Mouse (Mus musculus) Patski (cell line): ENCODE data around the gene Srrm3. TPM values are rescaled to one million over a fixed set of nuclear protein-coding genes. Genes with fewer than 3 reads are reported as not detected.
A peak's percentile ranks its signal among the peaks of the same experiment; 100 is the strongest.

Experiments used
- ATAC-seq: fragments of 100-300 bp; one replicate; pipeline ENCODE4 v1.8.0; 2021
- CTCF ChIA-PET: fragments of 350-600 bp; sonication (Branson Sonifier 250); formaldehyde crosslinking; loops from one replicate; lab custom pipeline; 2022; ENCODE audit warnings: inconsistent platforms; lab: Charles Lee
- POLR2A ChIA-PET: fragments of 350-600 bp; sonication (Branson Sonifier 250); formaldehyde crosslinking; loops from one replicate; lab custom pipeline; 2022; ENCODE audit warnings: antibody characterized with exemption, inconsistent platforms; lab: Charles Lee
- DNase-seq: peaks from one replicate; pipeline ENCODE4 v3.0.0-alpha.2; 2011; ENCODE audit warnings: low read depth, low spot score
- H3K27me3 ChIP-seq: fragments of 371-371 bp; one replicate; pipeline ENCODE4 v1.5.1; 2021
- CTCF ChIP-seq: fragments of 100-300 bp; IDR thresholded peaks from one replicate; pipeline ENCODE4 v1.5.1; 2021
- in situ Hi-C: fragments of 300-500 bp; cut with MboI; formaldehyde crosslinking; loops from 3 replicates; pipeline ENCODE4 v1.11.1; 2018; ENCODE audit warnings: low pct_unique_long_range_greater_than_20kb, mixed read lengths
- polyA plus RNA-seq: library from polyadenylated mRNA; unstranded; gene quantifications from one replicate; pipeline ENCODE4 v1.2.3, GENCODE M21; 2021

Gene Srrm3
- polyA plus RNA-seq, 1 experiment from 2014 or later, result 0.01 TPM

- POLR2A ChIA-PET, result interaction anchor here (0.7 kb wide), 1 partner anchor 1138 kb away, joined by 5 read pairs; no protein-coding TSS in a partner anchor
- peaks cover 17% of the 10 kb centered on the region for H3K27me3 ChIP-seq
- ATAC-seq, result no peak
- in situ Hi-C loops, result no loop called here
- DNase-seq, result no peak
- CTCF ChIA-PET, result no interaction called here
- TF ChIP-seq CTCF, result no peak
Observed at GRCm38 (mm10) chr5:135867637-135868593, 61.2 kb downstream of the Srrm3 start.

GRCm38 (mm10) chr5:135868653-135869052 is 62.0 kb downstream of the Srrm3 start:
- DNase-seq (no peak), ATAC-seq (no peak)
- CTCF ChIA-PET, result interaction anchor here (1.5 kb wide), 1 partner anchor 9 kb away, joined by 3 read pairs; no protein-coding TSS in a partner anchor
- no peak for TF ChIP-seq CTCF
- POLR2A ChIA-PET, result interaction anchor here (0.7 kb wide), 1 partner anchor 1138 kb away, joined by 5 read pairs; no protein-coding TSS in a partner anchor
- H3K27me3 ChIP-seq, result peaks cover 15% of the 10 kb centered on the region
- in situ Hi-C loops, result no loop called here

DNA sequence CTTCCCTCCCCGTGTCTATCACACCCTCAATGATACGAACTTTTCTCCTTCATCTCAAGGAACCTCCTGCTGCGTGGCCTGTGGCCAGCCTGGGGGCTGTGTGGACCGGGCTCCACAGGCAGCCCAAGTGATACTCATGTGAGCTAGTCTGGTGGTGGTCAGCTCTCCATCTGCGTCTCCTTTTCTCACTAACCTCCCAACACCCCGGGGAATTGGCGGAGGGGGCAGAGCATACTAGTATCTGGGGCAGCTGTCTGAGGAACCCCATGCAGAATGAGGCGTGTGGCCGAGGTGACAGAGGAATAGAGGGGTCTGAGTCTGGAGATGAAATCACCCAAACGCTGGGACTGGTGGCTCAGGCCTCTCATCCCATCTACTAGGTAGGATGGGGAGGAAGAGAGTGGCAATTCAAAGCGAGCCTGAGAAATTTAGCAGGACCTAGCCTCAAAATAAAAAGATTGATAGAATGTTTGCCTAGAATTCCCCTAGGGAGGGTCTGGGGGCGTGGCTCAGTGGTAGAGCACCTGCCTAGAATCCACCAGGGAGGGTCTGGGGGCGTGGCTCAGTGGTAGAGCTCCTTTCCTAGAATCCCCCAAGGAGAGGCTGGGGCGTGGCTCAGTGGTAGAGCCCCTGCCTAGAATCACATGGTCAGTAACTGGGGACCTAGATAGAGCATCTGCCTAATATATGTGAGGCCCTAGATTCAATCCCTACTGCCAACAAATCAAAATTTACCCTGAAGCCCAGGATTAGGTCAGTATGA is 63.2 kb downstream of the Srrm3 start:
- no peak for ATAC-seq
- in situ Hi-C loops, result no loop called here
- TF ChIP-seq CTCF, result no peak
- DNase-seq, result no peak
- ChIA-PET POLR2A (no interaction called here), CTCF (interaction anchor here (1.5 kb wide), 1 partner anchor 8 kb away, joined by 3 read pairs; no protein-coding TSS in a partner anchor)
- H3K27me3 ChIP-seq, result peaks cover 15% of the 10 kb centered on the region

GRCm38 (mm10) chr5:135870505-135870904 is 63.8 kb downstream of the Srrm3 start:
- DNase-seq (no peak), ATAC-seq (no peak)
- POLR2A ChIA-PET, result no interaction called here
- H3K27me3 ChIP-seq, result peaks cover 15% of the 10 kb centered on the region
- CTCF ChIA-PET, result no interaction called here
- TF ChIP-seq CTCF, result no peak
- in situ Hi-C loops, result no loop called here

- CTCF ChIA-PET, result no interaction called here
- ATAC-seq, result no peak
- in situ Hi-C loops, result no loop called here
- POLR2A ChIA-PET, result interaction anchor here (0.7 kb wide), 1 partner anchor 895 kb away, joined by 7 read pairs; no protein-coding TSS in a partner anchor
- no peak for DNase-seq
- H3K27me3 ChIP-seq, result no peaks in the 10 kb centered on the region
- TF ChIP-seq CTCF, result no peak
Observed at GRCm38 (mm10) chr5:135872996-135873395, 66.3 kb downstream of the Srrm3 start.

DNA sequence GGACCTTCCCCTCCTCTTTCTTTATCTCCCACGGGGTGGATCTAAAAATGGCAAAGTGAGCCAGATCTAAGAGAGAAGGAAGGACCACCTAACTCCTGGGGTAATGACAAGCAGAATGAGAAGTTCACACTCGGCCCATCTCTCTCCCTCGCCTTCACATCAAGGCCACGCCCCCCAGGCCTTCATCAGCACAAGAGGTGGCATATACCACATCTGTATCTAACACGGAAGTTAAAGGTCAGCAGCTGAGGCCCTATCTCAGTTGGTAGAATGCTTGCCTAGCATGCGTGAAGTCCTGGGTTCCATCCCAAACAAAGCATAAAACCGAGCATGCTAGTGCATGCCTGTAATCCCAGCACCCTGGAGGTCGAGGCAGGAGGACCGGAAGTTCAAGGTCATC is 67.1 kb downstream of the Srrm3 start:
- CTCF ChIA-PET, result no interaction called here
- no peak for TF ChIP-seq CTCF
- ATAC-seq (no peak), DNase-seq (no peak)
- in situ Hi-C loops, result no loop called here
- POLR2A ChIA-PET, result no interaction called here
- H3K27me3 ChIP-seq, result no peaks in the 10 kb centered on the region

DNA sequence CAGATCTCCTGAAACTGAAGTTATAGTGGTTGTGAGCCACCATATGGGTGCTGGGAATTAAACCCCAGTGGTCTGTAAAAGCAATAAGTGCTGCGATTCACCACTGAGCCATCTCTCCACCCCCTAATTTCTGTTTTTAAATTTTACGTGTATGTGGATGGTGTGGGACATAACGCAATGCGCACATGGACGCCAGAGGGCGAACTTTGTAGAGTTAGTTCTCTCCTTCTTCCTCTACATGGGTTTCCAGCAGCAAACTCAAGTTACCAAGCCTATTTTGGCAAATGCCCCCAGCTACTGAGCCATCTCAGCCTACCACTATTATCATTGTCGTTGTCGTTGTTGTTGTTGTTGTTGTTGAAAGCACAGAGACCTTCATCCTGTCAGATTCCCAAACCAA is 70.5 kb downstream of the Srrm3 start:
- in situ Hi-C loops, result no loop called here
- peak; percentile 72 for TF ChIP-seq CTCF
- H3K27me3 ChIP-seq, result no peaks in the 10 kb centered on the region
- ChIA-PET POLR2A (interaction anchor here (0.8 kb wide), 1 partner anchor 379 kb away, joined by 10 read pairs; no protein-coding TSS in a partner anchor), CTCF (interaction anchor here (0.7 to 2.8 kb wide), 15 partner anchors 8 to 184 kb away, joined by 3 to 9 read pairs (median 4); partner anchors contain the start of gene Ssc4d)
- no peak for DNase-seq
- no peak for ATAC-seq

DNA sequence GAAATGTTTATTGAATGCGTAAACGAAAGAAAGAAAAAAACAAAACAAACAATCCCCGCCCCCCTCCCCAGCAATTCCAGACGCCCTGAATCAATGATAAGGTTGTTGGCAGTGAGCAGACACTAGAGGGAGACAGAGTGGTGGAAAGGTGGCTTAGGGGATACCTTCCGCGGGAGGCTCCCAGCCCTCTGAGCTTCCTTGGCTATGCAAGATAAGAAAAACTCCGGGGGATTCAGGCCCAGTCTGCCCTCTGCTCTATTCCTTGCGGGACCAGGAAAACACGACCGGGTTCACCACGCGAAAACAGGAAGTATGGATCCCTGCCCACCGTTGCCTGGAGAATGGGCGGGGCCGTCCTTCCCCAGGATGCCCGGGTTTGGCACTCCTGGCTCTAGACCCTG is 71.1 kb downstream of the Srrm3 start:
- peak; percentile 71 for TF ChIP-seq CTCF
- in situ Hi-C loops, result no loop called here
- ATAC-seq, result peak; percentile 27
- no peak for DNase-seq
- POLR2A ChIA-PET, result interaction anchor here (0.6 to 2.4 kb wide), 6 partner anchors 11 to 380 kb away, joined by 3 to 10 read pairs (median 6); partner anchors contain the start of genes Hspb1 and Ywhag
- CTCF ChIA-PET, result interaction anchor here (0.7 to 2.8 kb wide), 21 partner anchors 8 to 183 kb away, joined by 3 to 10 read pairs (median 4); partner anchors contain the start of genes Hspb1 and Ssc4d
- no peaks in the 10 kb centered on the region for H3K27me3 ChIP-seq

DNA sequence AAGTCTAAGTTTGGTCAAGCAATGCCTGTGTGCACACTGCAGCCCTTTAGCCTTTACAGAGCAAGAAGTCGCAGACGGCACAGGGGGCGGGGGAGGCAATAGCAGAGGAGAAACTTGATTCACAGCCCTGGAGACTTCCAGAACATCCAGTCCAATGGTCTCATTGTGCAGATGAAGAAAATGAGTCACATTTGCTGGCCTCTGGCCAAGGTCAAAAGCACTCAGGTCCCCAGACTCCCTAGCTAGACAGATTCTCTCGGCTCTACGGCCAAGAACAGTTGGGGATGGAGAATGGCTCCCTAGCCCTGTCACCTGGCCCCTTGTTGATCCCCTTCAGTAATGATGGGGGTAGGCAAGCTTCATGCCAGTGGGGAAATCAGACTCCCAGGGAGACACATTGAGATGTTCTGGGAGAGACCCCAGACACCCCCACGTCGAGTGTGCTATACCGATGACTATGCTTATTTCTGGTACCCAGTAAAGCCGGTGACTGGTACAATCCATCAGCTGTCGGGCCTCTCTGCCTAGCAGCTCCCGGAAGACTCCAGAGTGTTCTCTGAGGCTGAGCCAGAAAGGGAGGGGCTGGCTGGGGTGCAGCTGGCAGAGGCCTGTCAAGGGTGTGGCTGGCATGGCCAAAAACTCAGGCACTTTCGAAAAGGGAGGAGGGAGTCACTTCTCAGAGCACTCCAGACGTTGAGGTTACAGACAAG is 72.9 kb downstream of the Srrm3 start:
- ChIA-PET CTCF (interaction anchor here (2.8 kb wide), 1 partner anchor 19 kb away, joined by 9 read pairs; no protein-coding TSS in a partner anchor), POLR2A (interaction anchor here (2.4 kb wide), 1 partner anchor 9 kb away, joined by 8 read pairs; the partner anchor contains the start of gene Hspb1)
- in situ Hi-C loops, result no loop called here
- peak; percentile 67 for DNase-seq
- no peaks in the 10 kb centered on the region for H3K27me3 ChIP-seq
- ATAC-seq, result peak; percentile 44
- no peak for TF ChIP-seq CTCF

GRCm38 (mm10) chr5:135884641-135885040 is 78.0 kb downstream of the Srrm3 start:
- ATAC-seq, result peak; percentile 31
- ChIA-PET POLR2A (no interaction called here), CTCF (no interaction called here)
- peak; percentile 82 for DNase-seq
- no peak for TF ChIP-seq CTCF
- in situ Hi-C loops, result no loop called here
- no peaks in the 10 kb centered on the region for H3K27me3 ChIP-seq
